Mouse (Mus musculus): ENCODE results near the gene Klf13.

Gene Klf13

GRCm38 (mm10) chr7:63925413-63926360 lies 13.0 kb downstream of the Klf13 start:
- DNase-seq (ENCODE audit: low spot score in 2 of 2) = peak in 1 of 2 experiments; percentile 62

GRCm38 (mm10) chr7:63924747-63925412 lies 13.8 kb downstream of the Klf13 start:
- peak; percentile 50 to 74 for DNase-seq (ENCODE audit: low spot score in 2 of 2)

- DNase-seq (ENCODE audit: low spot score in 2 of 2) = no peak
Observed at GRCm38 (mm10) chr7:63924151-63924550, 14.6 kb downstream of the Klf13 start.

- DNase-seq (ENCODE audit: low spot score in 2 of 2) = no peak
Observed at GRCm38 (mm10) chr7:63922975-63923374, 15.7 kb downstream of the Klf13 start.

GRCm38 (mm10) chr7:63922571-63922970 lies 16.1 kb downstream of the Klf13 start:
- DNase-seq (ENCODE audit: low spot score in 2 of 2) = no peak

GRCm38 (mm10) chr7:63921909-63922562 lies 16.7 kb downstream of the Klf13 start:
- DNase-seq (ENCODE audit: low spot score in 2 of 2) = no peak

GRCm38 (mm10) chr7:63918771-63919768 lies 19.6 kb downstream of the Klf13 start:
- no peak for DNase-seq (ENCODE audit: low spot score in 2 of 2)

- DNase-seq (ENCODE audit: low spot score in 2 of 2) = no peak
Observed at GRCm38 (mm10) chr7:63917693-63918092, 21.0 kb downstream of the Klf13 start.

- DNase-seq (ENCODE audit: low spot score in 2 of 2) = no peak
Observed at GRCm38 (mm10) chr7:63916268-63916907, 22.3 kb downstream of the Klf13 start, which contains the start of gene E030018B13Rik. Gene E030018B13Rik, plus strand, starts transcription at chr7:63916857.

- DNase-seq (ENCODE audit: low spot score in 2 of 2) = no peak
Observed at GRCm38 (mm10) chr7:63914891-63915290, 23.8 kb downstream of the Klf13 start.

- DNase-seq (ENCODE audit: low spot score in 2 of 2) = no peak
Observed at GRCm38 (mm10) chr7:63913724-63914692, 24.7 kb downstream of the Klf13 start.

GRCm38 (mm10) chr7:63912924-63913723 lies 25.6 kb downstream of the Klf13 start:
- no peak for DNase-seq (ENCODE audit: low spot score in 2 of 2)

GRCm38 (mm10) chr7:63912234-63912810 lies 26.4 kb downstream of the Klf13 start:
- no peak for DNase-seq (ENCODE audit: low spot score in 2 of 2)

- peak; percentile 45 to 62 for DNase-seq (ENCODE audit: low spot score in 2 of 2)
Observed at GRCm38 (mm10) chr7:63911383-63912233, 27.1 kb downstream of the Klf13 start.

- no peak for DNase-seq (ENCODE audit: low spot score in 2 of 2)
Observed at GRCm38 (mm10) chr7:63910912-63911311, 27.8 kb downstream of the Klf13 start.

- DNase-seq (ENCODE audit: low spot score in 2 of 2) = no peak
Observed at GRCm38 (mm10) chr7:63910225-63910624, 28.5 kb downstream of the Klf13 start.
